Mouse (Mus musculus) limb, embryonic 15.5 days (tissue): ENCODE data around the gene Dbi. TPM values are rescaled to one million over a fixed set of nuclear protein-coding genes. Genes with fewer than 3 reads are reported as not detected.

Experiments used
- ATAC-seq: fragments of 200-750 bp; cut with Nextera tagmentation; 2 replicates; pipeline ENCODE4 v1.8.0; 2017; ENCODE audit warnings: low read depth, moderate TSS enrichment; ENCODE audit not compliant: insufficient number of reproducible peaks, low FRiP score, low TSS enrichment
- H3K27ac ChIP-seq: fragments of 300-500 bp; sonication (generic); 2 replicates; pipeline ENCODE4 v1.5.1; 2015; ENCODE audit warnings: moderate library complexity, mild to moderate bottlenecking, inconsistent platforms
- H3K27me3 ChIP-seq: fragments of 300-500 bp; sonication (generic); 2 replicates; pipeline ENCODE4 v1.6.1; 2015; ENCODE audit warnings: inconsistent platforms
- H3K36me3 ChIP-seq: fragments of 300-500 bp; sonication (generic); 2 replicates; pipeline ENCODE4 v1.6.1; 2015; ENCODE audit warnings: inconsistent platforms
- H3K4me1 ChIP-seq: fragments of 300-500 bp; sonication (generic); 2 replicates; pipeline ENCODE4 v1.6.1; 2015; ENCODE audit warnings: inconsistent platforms
- H3K4me2 ChIP-seq: fragments of 300-500 bp; sonication (generic); 2 replicates; pipeline ENCODE4 v1.6.1; 2015; ENCODE audit warnings: mild to moderate bottlenecking, inconsistent platforms
- H3K4me3 ChIP-seq: fragments of 300-500 bp; sonication (generic); 2 replicates; pipeline ENCODE4 v1.5.1; 2015; ENCODE audit warnings: mild to moderate bottlenecking, inconsistent platforms
- H3K9ac ChIP-seq: fragments of 300-500 bp; sonication (generic); 2 replicates; pipeline ENCODE4 v1.6.1; 2015; ENCODE audit warnings: inconsistent platforms
- H3K9me3 ChIP-seq: fragments of 300-500 bp; sonication (generic); 2 replicates; pipeline ENCODE4 v1.6.1; 2016; ENCODE audit warnings: inconsistent platforms
- WGBS: fragments of 180-500 bp; shearing (Covaris S2); methylation state at CpG from one replicate; pipeline ENCODE4 v1.1.7; 2015; 5-methylcytosine and 5-hydroxymethylcytosine counted together
- polyA plus RNA-seq: library from polyadenylated mRNA; unstranded; fragments of >200 nt; fragmentation: Nextera tagmentation; extraction: Ambion mirVana; gene quantifications from 2 replicates; pipeline ENCODE4 v1.2.1, GENCODE M21; 2015

Dbi gene
- polyA plus RNA-seq, 1 experiment from 2014 or later: 1,050 TPM

DNA sequence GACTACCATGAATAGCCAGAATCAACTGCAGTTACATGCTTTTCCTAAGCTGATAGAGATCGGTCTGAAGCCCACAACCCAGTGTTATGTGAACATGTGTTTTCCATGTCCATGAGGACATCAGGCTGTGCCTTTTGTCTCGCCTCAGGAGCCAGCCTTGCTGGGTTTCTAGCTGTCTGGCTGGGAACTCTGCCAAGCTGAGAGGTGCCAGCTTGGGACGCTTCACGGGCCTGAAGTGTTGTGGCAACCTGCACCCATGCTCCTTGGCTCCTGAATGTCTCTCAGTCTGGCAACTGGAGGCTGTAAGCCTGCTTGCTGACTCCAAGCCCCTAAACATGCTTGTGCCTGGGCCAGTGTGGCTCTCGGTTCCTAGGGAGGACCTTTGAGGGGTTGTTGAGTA is 21.7 kb upstream of the Dbi start:
- WGBS: 58% methylated on average over 5 of the region's 5 CpGs
- ATAC-seq: no peak

DNA sequence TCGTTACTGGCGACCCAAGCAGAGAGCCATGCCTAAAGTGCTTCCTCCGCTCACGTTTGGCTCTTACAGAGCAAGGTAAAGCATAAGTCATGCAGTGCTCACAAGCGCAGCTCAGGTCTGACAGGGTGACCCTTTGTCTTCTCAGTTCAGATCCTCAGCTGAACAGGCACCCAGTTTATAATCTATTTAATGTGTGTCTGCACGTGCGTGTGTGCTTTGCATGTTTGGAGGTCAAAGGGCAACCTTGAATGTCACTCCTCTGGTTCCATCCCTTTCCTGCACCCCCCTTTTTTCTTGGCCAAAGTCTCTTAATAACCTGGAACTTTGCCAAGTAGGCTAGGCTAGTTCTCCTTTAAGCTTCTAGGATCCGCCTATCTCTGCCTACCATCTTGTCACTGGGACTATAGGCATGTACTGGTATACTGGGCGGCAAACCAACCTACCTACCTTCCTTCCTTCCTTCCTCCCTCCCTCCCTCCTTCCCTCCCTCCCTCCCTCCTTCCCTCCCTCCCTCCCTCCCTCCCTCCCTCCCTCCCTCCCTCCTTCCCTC is 19.3 kb upstream of the Dbi start:
- Histone ChIP-seq H3K27me3 (no peaks in the 10 kb centered on the region), H3K9ac (no peak overlapping the region), H3K9me3 (no peaks in the 10 kb centered on the region), H3K4me3 (no peak overlapping the region), H3K4me1 (peaks cover 5% of the 10 kb centered on the region; the same call in 1 of the 2 replicates), H3K36me3 (no peaks in the 10 kb centered on the region), H3K27ac (no peak overlapping the region), H3K4me2 (no peak overlapping the region)
- 82% methylated on average over 9 of the region's 9 CpGs for WGBS
- no peak for ATAC-seq

More for the DNA sequence above, 21.7 kb upstream of the Dbi start:
- Histone ChIP-seq H3K9ac (no peak overlapping the region), H3K27me3 (no peaks in the 10 kb centered on the region), H3K36me3 (no peaks in the 10 kb centered on the region), H3K4me2 (no peak overlapping the region), H3K4me3 (no peak overlapping the region), H3K27ac (0 out of 2 replicates have a peak overlapping the region, but pooled peaks have one; percentile 18), H3K4me1 (peaks cover 7% of the 10 kb centered on the region; the same call in 1 of the 2 replicates), H3K9me3 (no peaks in the 10 kb centered on the region)

DNA sequence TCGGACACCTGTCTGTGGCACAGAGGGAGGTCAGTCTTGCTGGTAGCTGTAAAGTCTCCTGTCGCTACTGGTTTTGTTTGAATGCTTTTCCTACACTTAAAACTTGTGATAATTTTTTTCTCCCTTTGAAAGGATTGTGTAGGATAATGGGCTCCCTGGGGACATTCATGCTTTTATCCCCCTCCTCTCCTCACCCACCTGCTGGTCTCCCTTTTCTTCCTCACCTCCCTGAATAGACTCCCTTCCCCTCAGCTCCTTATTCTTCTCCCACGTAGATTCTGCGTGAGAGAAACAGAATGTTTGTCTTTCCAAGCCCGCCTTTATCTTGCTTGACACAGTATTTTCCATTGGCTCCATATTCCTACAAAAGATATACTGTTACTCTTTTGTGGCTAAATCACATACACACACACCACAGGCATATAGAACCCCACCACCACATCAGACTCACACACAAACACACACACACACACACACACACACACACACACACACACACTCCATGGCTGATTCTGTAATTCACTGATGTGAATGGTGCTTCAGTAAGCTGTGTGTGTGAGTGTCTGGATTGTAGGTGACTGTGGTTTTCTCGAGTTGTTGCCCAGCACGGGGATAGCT is 18.2 kb upstream of the Dbi start:
- 47% methylated on average over 7 of the region's 7 CpGs for WGBS
- no peak overlapping the region for H3K9ac ChIP-seq
- no peak overlapping the region for H3K27ac ChIP-seq
- H3K4me2 ChIP-seq: no peak overlapping the region
- no peak overlapping the region for H3K4me3 ChIP-seq
- H3K4me1 ChIP-seq: peaks cover 5% of the 10 kb centered on the region; the same call in 1 of the 2 replicates
- ATAC-seq: no peak
- H3K9me3 ChIP-seq: no peaks in the 10 kb centered on the region
- no peaks in the 10 kb centered on the region for H3K36me3 ChIP-seq
- no peaks in the 10 kb centered on the region for H3K27me3 ChIP-seq

DNA sequence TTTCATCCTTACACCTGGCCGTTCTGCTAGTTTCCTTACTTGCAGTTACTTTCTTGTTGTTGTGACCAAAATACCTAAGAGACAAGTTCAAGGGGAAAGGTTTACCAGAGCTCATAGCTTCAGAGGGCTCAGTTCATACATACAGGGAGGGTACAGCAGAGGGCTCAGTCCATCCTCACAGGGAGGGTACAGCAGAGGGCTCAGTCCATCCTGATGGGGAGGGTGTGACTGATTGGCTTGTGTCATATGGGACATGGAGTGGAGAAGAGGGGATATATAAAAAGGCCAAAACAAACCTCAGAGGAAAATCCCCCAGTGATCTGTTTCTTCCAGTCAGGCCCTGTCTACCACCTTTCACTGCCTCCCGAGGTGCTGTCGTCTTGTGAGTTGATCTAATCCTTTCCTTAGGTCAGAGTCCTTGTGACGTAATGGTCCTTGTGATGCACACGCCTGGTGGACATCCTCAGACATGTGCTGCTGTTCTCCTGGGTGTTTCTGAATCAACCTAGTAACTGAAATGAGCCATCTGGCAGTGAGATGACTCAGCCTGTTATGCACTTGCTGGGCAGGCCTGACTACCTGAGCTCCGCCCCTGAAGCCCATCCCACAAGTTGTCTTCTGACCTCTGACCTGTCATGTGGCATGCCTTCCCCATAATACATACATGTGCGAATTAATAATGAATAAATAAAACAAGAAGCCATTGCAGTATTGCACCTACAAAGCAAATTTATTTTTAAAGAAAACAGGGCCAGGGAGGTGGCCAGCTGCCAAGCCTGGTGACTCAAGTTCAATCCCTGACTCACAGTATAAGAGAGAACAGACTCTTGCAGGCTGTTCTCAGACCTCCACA is 15.3 kb upstream of the Dbi start:
- 75% methylated on average over 7 of the region's 7 CpGs for WGBS
- no peaks in the 10 kb centered on the region for H3K9me3 ChIP-seq
- 0 out of 2 replicates have a peak overlapping the region, but pooled peaks have one; percentile 38 for H3K27ac ChIP-seq
- no peak overlapping the region for H3K9ac ChIP-seq
- no peaks in the 10 kb centered on the region for H3K36me3 ChIP-seq
- H3K4me3 ChIP-seq: no peak overlapping the region
- H3K4me1 ChIP-seq: no peaks in the 10 kb centered on the region
- no peaks in the 10 kb centered on the region for H3K27me3 ChIP-seq
- no peak overlapping the region for H3K4me2 ChIP-seq
- ATAC-seq: 0 out of 2 replicates have a peak, but pooled peaks have one; percentile 35

DNA sequence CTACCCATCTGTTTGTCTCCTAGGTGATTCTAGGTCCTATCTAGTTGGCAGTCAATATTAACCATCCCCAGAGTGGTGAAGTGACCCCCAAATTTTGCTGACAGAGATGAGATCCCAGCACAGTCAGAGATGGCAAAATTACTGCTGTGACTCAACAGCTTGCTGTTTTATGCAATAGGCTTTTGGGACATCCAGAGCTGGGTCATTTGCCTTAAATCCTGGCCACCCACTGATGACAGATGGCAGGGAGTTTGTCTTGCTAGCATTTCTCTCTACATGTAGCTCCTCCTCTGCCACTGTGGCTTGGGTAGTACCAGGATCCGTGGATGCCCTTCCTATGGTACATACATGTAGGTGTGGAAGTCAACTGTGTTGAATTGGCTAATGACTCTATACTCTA is 11.5 kb upstream of the Dbi start:
- Histone ChIP-seq H3K9ac (no peak overlapping the region), H3K27me3 (no peaks in the 10 kb centered on the region), H3K9me3 (no peaks in the 10 kb centered on the region), H3K4me2 (no peak overlapping the region), H3K4me1 (no peaks in the 10 kb centered on the region), H3K27ac (no peak overlapping the region), H3K36me3 (no peaks in the 10 kb centered on the region), H3K4me3 (no peak overlapping the region)
- WGBS: 97% methylated on average over 1 of the region's 1 CpGs
- no peak for ATAC-seq

DNA sequence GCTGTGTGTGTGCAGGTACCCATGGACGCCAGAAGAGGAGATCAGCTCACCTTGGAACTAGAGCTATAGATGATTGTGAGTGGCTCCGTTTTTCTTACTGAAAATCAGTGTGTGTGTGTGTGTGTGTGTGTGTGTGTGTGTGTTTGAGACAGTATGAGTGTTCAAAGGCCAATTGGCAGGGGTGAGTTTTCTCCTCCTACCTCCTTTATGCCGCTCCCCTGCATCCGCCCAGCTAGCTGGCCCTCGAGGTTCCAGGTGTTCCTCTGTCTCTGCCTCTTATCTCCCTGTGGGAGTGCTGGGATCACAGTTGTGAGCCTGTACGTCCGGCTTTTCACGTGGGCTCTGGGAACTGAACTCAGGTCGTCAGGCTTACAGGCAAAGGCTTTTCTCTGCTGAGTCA is 5.4 kb upstream of the Dbi start:
- Histone ChIP-seq H3K27ac (no peak overlapping the region), H3K36me3 (no peaks in the 10 kb centered on the region), H3K9ac (no peak overlapping the region), H3K4me1 (peaks cover 11% of the 10 kb centered on the region; the same call in 1 of the 2 replicates), H3K9me3 (no peaks in the 10 kb centered on the region), H3K27me3 (no peaks in the 10 kb centered on the region), H3K4me2 (no peak overlapping the region), H3K4me3 (no peak overlapping the region)
- ATAC-seq: no peak
- WGBS: 70% methylated on average over 9 of the region's 9 CpGs

DNA sequence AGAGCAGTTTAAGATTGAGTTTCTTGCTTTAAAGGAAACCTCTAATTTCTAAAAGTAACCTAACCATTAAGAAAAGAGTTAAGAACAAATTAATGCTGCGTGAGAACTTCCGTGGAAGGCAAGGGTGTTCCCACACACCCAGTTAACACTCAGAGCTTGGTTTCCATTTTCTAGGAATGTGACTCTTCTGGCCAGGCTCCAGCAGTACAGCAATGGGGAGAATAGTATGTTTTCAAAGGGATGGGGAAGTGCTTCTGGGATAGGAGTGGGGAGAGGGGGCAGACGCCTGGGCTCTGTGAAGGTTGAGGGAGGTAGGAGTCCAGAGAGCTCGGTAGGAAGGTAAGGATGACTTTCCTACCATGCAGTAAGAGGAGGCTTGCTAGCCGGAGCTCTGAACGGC is 4.6 kb upstream of the Dbi start:
- Histone ChIP-seq H3K4me1 (peaks cover 11% of the 10 kb centered on the region; the same call in 1 of the 2 replicates), H3K9ac (no peak overlapping the region), H3K36me3 (no peaks in the 10 kb centered on the region), H3K4me3 (no peak overlapping the region), H3K27ac (no peak overlapping the region; the same call in 1 of the 2 replicates), H3K27me3 (no peaks in the 10 kb centered on the region), H3K4me2 (no peak overlapping the region), H3K9me3 (no peaks in the 10 kb centered on the region)
- 50% methylated on average over 6 of the region's 6 CpGs for WGBS
- ATAC-seq: no peak

DNA sequence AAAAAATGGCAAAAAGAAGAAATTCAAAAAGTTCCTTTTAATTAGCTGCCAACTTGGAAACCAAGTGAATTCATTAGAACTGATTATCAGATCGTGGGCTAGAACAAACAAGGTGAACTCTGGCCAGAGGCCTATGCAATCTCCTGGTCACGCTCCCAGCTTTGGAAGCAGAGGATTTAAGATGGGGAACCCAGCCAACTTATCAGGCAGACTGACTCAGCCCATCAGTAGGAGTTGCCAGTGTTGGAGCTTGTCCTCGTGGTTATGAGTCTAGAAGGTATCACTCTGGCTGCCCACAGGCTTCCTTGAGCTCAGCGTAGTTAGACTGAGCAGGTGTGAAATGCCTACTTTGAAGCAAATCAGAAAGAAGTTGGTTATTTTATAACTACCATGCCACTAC is 4.0 kb upstream of the Dbi start:
- Histone ChIP-seq H3K4me2 (no peak overlapping the region), H3K9ac (no peak overlapping the region), H3K4me3 (no peak overlapping the region), H3K9me3 (no peaks in the 10 kb centered on the region), H3K27me3 (no peaks in the 10 kb centered on the region), H3K27ac (no peak overlapping the region), H3K4me1 (peaks cover 17% of the 10 kb centered on the region), H3K36me3 (no peaks in the 10 kb centered on the region)
- ATAC-seq: no peak
- WGBS: 72% methylated on average over 4 of the region's 4 CpGs

DNA sequence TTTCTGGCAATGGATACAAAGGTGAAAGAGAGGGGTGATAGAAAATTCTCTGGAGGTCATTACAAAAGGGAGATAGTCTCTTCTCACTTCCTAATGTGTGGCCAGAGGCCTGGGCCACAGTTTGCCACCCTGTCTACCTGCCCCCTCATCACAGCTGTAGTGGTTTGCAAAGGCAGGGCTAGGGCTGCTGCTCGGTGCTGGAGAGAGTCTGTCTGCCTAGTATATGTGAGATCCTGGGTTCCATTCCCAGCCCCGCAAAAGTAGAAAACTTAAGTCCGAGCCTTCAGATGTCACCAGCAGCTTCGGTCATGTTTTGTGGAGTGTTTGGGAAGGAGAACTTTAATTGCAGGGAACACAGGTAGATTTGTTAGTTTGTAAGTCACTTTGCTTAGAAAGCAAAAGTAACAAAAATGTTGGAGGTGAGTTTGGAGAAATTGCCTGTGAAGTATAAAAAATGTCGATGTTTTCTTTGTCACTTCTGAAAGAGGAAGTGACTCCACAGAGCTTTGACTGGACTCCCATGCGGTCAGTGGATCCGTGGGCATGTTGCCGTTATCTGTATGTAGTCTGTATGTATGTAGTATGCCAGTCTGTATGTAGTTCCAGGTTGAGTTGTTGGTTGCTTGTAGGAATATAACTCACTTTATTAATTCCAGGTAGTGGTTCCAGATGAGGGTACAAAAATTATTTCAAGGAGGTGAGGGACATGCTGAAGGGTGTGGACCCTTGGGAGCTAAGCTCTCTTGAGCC is 1.9 kb upstream of the Dbi start:
- H3K36me3 ChIP-seq: peaks cover 8% of the 10 kb centered on the region
- no peak overlapping the region for H3K4me2 ChIP-seq
- H3K4me3 ChIP-seq: no peak overlapping the region
- H3K27ac ChIP-seq: no peak overlapping the region
- ATAC-seq: no peak
- H3K9ac ChIP-seq: no peak overlapping the region
- no peaks in the 10 kb centered on the region for H3K27me3 ChIP-seq
- no peaks in the 10 kb centered on the region for H3K9me3 ChIP-seq
- 94% methylated on average over 8 of the region's 8 CpGs for WGBS
- peaks cover 36% of the 10 kb centered on the region for H3K4me1 ChIP-seq

DNA sequence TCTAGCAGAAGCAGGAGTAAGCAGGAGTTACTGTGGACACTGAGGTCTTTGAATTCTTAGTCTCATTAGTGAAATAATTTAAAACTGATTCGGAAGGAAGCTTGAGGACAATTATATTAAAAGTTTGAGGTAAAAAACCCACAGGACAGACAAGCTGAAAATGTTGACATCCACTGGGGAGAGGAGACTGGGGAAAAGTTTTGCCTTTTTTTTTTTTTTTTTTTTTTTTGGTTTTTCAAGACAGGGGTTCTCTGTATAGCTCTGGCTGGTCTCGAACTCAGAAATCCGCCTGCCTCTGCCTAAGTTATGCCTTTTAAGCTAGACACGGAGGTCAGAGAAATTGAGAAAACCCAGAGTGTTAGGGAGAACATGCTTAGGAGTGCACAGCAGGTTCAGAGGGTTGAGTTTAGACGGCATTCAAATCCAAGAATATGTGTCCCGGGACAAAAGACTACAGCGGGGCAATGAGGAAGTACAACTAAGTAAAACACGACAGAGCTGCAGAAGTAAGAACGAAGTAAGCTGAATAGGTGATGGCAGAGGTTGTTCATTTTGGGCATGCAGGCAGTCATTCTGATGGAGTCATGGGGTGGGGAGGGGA is 1.2 kb upstream of the Dbi start:
- Histone ChIP-seq H3K27me3 (no peaks in the 10 kb centered on the region), H3K4me1 (peaks cover 36% of the 10 kb centered on the region), H3K27ac (peak overlapping the region; percentile 93), H3K9ac (peak overlapping the region; percentile 56; the same call in 1 of the 2 replicates), H3K36me3 (peaks cover 16% of the 10 kb centered on the region), H3K4me3 (peak overlapping the region; percentile 55), H3K4me2 (peak overlapping the region; percentile 81), H3K9me3 (no peaks in the 10 kb centered on the region)
- 85% methylated on average over 9 of the region's 9 CpGs for WGBS
- no peak for ATAC-seq
